Mouse (Mus musculus): ENCODE data around the gene Mfsd2a.

DNA sequence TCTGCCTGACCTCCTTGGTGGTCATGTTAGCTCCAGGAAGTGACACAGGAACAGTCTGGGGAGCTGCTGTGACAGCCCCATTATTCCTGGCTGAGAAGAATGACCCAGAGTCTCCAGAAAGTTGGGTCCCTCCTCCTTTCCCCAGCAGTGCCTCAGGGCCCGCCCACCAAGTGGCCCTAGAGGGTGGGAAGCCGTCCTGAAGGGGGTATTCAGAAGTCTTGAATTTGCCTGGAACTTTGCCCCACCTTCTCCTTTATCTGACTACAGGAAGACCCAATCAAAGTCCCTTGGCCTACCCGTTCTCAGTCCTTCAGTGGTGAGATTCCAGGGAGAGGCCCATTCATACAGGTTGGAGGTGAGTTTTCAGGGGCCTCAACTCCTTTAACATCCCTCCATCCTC is 20.9 kb upstream of the Mfsd2a start:
- TF ChIP-seq CTCF (IDR thresholded peaks at IDR 0.05; ENCODE audit: low read depth, low read length): no peak
- no peak for TF ChIP-seq TAL1 (conservative IDR thresholded peaks at IDR 0.05; ENCODE audit: low read depth, low read length)
- no peak for TF ChIP-seq GATA1 (IDR thresholded peaks at IDR 0.05; ENCODE audit: borderline replicate concordance, low read length)
